Mouse (Mus musculus) embryonic fibroblast, embryonic 13.5 days (primary cell): ENCODE results near the gene Kyat1. TPM values are rescaled to one million over a fixed set of nuclear protein-coding genes. Genes with fewer than 3 reads are reported as not detected.
"Not testable (repeated sequence)": the region's sequence is repeated elsewhere in the genome, so short reads cannot be mapped to it uniquely, and the experiment has no call there.

Experiments used
- H3K27ac ChIP-seq: 2 replicates; pipeline ENCODE4 v1.5.1; 2012; ENCODE audit warnings: low read length, control low read depth, inconsistent platforms; ENCODE audit not compliant: insufficient read depth
- H3K4me1 ChIP-seq: 2 replicates; pipeline ENCODE4 v1.6.1; 2011; ENCODE audit warnings: low read length; ENCODE audit not compliant: control insufficient read depth, insufficient read depth
- H3K4me3 ChIP-seq: 2 replicates; pipeline ENCODE4 v1.5.1; 2011; ENCODE audit warnings: mild to moderate bottlenecking, control low read depth, low read length; ENCODE audit not compliant: insufficient read depth
- CTCF ChIP-seq: IDR thresholded peaks from 2 replicates; pipeline ENCODE4 v1.5.1; 2011; ENCODE audit warnings: mild to moderate bottlenecking, control low read depth, low read length, moderate library complexity, borderline replicate concordance; ENCODE audit not compliant: insufficient read depth
- POLR2A ChIP-seq: IDR thresholded peaks from 2 replicates; pipeline ENCODE4 v1.6.1; 2011; ENCODE audit warnings: low read depth, mild to moderate bottlenecking, control low read depth, low read length, moderate library complexity
- polyA plus RNA-seq: library from polyadenylated mRNA; stranded (reverse); fragments of >200 nt; gene quantifications from 2 replicates; pipeline ENCODE4 v1.2.4, GENCODE M21; 2011; ENCODE audit warnings: low read depth; ENCODE audit not compliant: missing spikeins, insufficient read length

Gene Kyat1
- polyA plus RNA-seq, 1 experiment: 5.2 TPM

- no peak overlapping the region for H3K27ac ChIP-seq
- no peak for TF ChIP-seq POLR2A
- no peak for TF ChIP-seq CTCF
- no peak overlapping the region for H3K4me3 ChIP-seq
- H3K4me1 ChIP-seq: peaks cover 2% of the 10 kb centered on the region; the same call in 1 of the 2 replicates
Measured at GRCm38 (mm10) chr2:30200388-30200925, 5.2 kb downstream of the Kyat1 start.

- Histone ChIP-seq H3K4me1 (peaks cover 2% of the 10 kb centered on the region; the same call in 1 of the 2 replicates), H3K4me3 (no peak overlapping the region)
- TF ChIP-seq CTCF (no peak), POLR2A (no peak)
Measured at GRCm38 (mm10) chr2:30199984-30200383, 5.7 kb downstream of the Kyat1 start.

GRCm38 (mm10) chr2:30198021-30198420 lies 7.6 kb downstream of the Kyat1 start:
- Histone ChIP-seq H3K27ac (no peak overlapping the region), H3K4me3 (no peak overlapping the region), H3K4me1 (peaks cover 2% of the 10 kb centered on the region; the same call in 1 of the 2 replicates)
- TF ChIP-seq POLR2A: no peak
- no peak for TF ChIP-seq CTCF

More at GRCm38 (mm10) chr2:30199984-30200383, 5.7 kb downstream of the Kyat1 start:
- H3K27ac ChIP-seq: no peak overlapping the region

GRCm38 (mm10) chr2:30194656-30195055 lies 11.0 kb downstream of the Kyat1 start:
- TF ChIP-seq CTCF (no peak), POLR2A (no peak)
- no peak overlapping the region for H3K27ac ChIP-seq
- H3K4me1 ChIP-seq: peaks cover under 1% of the 10 kb centered on the region; the same call in 1 of the 2 replicates

GRCm38 (mm10) chr2:30191790-30192580 lies 13.7 kb downstream of the Kyat1 start:
- Histone ChIP-seq H3K4me3 (no peak overlapping the region), H3K4me1 (no peaks in the 10 kb centered on the region), H3K27ac (no peak overlapping the region)
- TF ChIP-seq POLR2A (no peak), CTCF (no peak)

More at GRCm38 (mm10) chr2:30194656-30195055, 11.0 kb downstream of the Kyat1 start:
- H3K4me3 ChIP-seq: no peak overlapping the region

- H3K4me3 ChIP-seq: no peak overlapping the region
- no peak overlapping the region for H3K27ac ChIP-seq
- TF ChIP-seq POLR2A: no peak
- no peaks in the 10 kb centered on the region for H3K4me1 ChIP-seq
Measured at GRCm38 (mm10) chr2:30185681-30186080, 20.0 kb downstream of the Kyat1 start.

GRCm38 (mm10) chr2:30185276-30185675 lies 20.4 kb downstream of the Kyat1 start:
- TF ChIP-seq POLR2A: no peak
- TF ChIP-seq CTCF: no peak
- no peak overlapping the region for H3K27ac ChIP-seq
- no peaks in the 10 kb centered on the region for H3K4me1 ChIP-seq
- no peak overlapping the region for H3K4me3 ChIP-seq

GRCm38 (mm10) chr2:30183721-30184120 lies 21.9 kb downstream of the Kyat1 start:
- no peak overlapping the region for H3K27ac ChIP-seq
- TF ChIP-seq POLR2A: no peak
- no peak for TF ChIP-seq CTCF
- no peaks in the 10 kb centered on the region for H3K4me1 ChIP-seq
- H3K4me3 ChIP-seq: no peak overlapping the region

- no peaks in the 10 kb centered on the region for H3K4me1 ChIP-seq
- no peak overlapping the region for H3K4me3 ChIP-seq
- no peak overlapping the region for H3K27ac ChIP-seq
- TF ChIP-seq POLR2A (no peak), CTCF (no peak)
Measured at GRCm38 (mm10) chr2:30182424-30182823, 23.2 kb downstream of the Kyat1 start.

- H3K4me3 ChIP-seq, H3K4me1 ChIP-seq, H3K27ac ChIP-seq: not testable (repeated sequence)
Measured at GRCm38 (mm10) chr2:30178711-30179110, 26.9 kb downstream of the Kyat1 start.
